11 mouse cellular contexts compared by ENCODE assay signal in genomic region chr8:70914704-70915103, GRCm38 (mm10). TPM values are rescaled to one million over a fixed set of nuclear protein-coding genes. Genes with fewer than 3 reads are reported as not detected.
"Had no signal": no experiment of that assay in that cellular context is flagged by ENCODE, and none has a peak within 500 bp of the region (broad histone marks: within the 10 kb centered on the region; RNA-seq: fewer than 3 reads in every experiment).

No protein-coding gene starts in this region.

- H3K4me1 ChIP-seq: limb, embryonic 12.5 days; midbrain, embryonic 13.5 days had no signal

- H3K27me3 ChIP-seq: limb, embryonic 12.5 days; midbrain, embryonic 13.5 days had no signal

- H3K4me3 ChIP-seq: limb, embryonic 12.5 days; midbrain, embryonic 13.5 days had no signal

- H3K9ac ChIP-seq: limb, embryonic 12.5 days; liver, embryonic 14.5 days; midbrain, embryonic 13.5 days had no signal

- H3K9me3 ChIP-seq: limb, embryonic 12.5 days; midbrain, embryonic 13.5 days had no signal

- H3K4me2 ChIP-seq: limb, embryonic 12.5 days; midbrain, embryonic 13.5 days had no signal

- DNase-seq: kidney, adult 18-20 months; kidney, postnatal 10 days; kidney, postnatal 4 days; lung, adult 18-20 months; lung, postnatal 36 days; right cerebral cortex, adult 18-20 months had no signal

- H3K27ac ChIP-seq: limb, embryonic 12.5 days; liver, embryonic 14.5 days; midbrain, embryonic 13.5 days; stomach, postnatal 0 days had no signal

RNA-seq across cellular contexts. Expression of gene Slc5a5, which starts 22.1 kb away (rescaled TPM):
- polyA plus RNA-seq: liver, adult 2 months had no signal
